Mouse (Mus musculus): ENCODE data around the gene Pim3. TPM values are rescaled to one million over a fixed set of nuclear protein-coding genes. Genes with fewer than 3 reads are reported as not detected.

The Pim3 gene
- total and polyA plus RNA-seq, 3 experiments = 33.6 to 41.6 TPM; not detected in 1

DNA sequence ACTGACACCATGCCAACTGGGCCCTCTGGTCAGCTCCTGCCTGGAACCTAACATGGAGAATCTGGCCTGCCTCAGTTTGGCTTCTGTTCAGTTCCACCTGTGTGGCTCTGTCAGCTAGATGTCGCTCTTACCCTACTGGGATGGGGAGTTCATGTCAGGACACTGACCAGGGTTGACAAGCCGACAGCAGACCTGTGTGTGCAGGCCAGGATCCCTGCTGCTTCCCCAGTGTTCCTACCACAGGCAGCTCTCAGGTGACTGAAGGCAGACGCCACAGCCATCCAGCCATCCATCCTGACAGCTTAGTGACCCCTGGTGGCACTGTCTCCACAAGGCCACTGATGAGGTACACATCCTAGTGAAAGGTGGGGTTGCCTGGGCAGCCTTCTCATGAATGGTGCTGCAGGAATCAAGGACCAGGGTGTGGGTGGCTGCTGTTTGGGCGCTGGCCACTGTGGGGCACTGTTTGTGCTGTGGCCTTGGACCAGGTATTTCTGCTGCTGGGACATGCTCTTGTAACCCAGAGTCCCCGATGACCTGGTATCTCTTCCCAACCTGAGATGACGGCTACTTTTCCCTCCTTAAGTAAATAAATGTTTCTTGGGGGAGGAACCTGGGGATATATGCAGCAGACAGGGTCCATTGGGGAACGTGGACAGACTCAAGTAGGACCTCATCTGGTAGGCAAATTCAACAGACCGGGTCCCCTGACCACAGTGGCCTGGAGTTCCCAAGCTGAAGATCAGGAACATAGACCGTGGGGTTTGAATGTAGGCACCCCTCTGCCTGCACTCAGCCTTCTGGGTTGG, 33.8 kb upstream of the Pim3 start:
- DNase-seq (ENCODE audit: low read depth, low spot score) = peak; percentile 79
- H3K4me3 ChIP-seq (ENCODE audit: control insufficient read depth in 1 of 2, insufficient read depth in 1 of 2, low read depth in 2 of 2, low read length in 2 of 2) = peak overlapping the region in 1 of 2 experiments; percentile 9; a peak in 1 of 4 replicates

DNA sequence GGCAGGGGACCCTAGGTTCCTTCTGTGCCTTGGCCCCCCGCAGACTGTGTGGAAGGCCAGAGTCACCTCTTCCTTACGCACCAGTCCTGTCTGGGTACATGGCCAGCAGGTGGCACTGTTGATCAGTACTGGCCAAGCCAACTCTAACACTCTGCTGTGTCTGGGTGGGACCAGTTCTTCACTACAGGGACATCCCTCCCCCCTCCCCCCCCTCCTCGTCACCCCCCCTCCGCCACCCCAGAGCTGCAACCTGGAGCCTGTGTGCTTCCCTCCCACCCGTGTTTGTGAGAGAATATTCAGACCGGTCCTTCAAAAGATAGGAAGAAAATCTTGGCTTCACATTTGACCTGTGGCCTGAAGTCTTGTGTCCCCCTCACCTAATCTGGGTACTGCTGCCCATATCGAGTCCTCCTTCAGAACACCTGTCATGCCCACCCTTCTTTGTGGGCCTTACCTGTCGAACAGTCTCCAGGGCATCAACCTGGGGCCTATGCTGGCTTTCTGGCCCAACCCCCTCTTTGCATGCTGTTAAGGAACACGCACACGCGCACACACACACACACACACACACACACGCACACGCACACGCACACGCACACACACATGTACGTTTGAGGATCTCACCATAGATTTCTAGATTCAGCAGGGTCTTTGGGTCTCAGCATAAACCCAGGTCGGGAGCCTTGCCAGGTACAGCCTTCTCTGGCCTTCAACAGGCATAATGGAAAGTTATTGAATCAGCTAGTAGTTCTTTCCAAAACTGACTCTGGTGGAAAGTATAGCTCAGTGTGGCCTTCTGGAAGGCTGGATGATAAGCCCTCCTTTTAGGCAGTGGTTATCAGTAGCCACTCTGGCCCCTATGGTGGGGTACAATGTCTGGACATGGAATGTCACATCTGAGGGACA, 32.9 kb upstream of the Pim3 start:
- no peak overlapping the region for H3K27ac ChIP-seq (ENCODE audit: control insufficient read depth, low read depth, low read length)
- no peaks in the 10 kb centered on the region for H3K4me1 ChIP-seq (ENCODE audit: control insufficient read depth in 1 of 2, insufficient read depth in 2 of 2, low read length in 2 of 2)
- no peaks in the 10 kb centered on the region for H3K27me3 ChIP-seq (ENCODE audit: control insufficient read depth in 1 of 2, insufficient read depth in 2 of 2, low read length in 2 of 2)
- H3K9me3 ChIP-seq (replicated peaks; ENCODE audit: insufficient read depth, low read length) = no peaks in the 10 kb centered on the region
- peak; percentile 87 for DNase-seq (ENCODE audit: low read depth, low spot score)
- 0 out of 4 replicates have a peak, but pooled peaks cover 0 to 1% of the 10 kb centered on the region in 2 experiments for H3K36me3 ChIP-seq (ENCODE audit: control insufficient read depth in 1 of 2, insufficient read depth in 2 of 2, low read length in 2 of 2)
- peak overlapping the region in 1 of 2 experiments; percentile 9; a peak in 1 of 4 replicates for H3K4me3 ChIP-seq (ENCODE audit: control insufficient read depth in 1 of 2, insufficient read depth in 1 of 2, low read depth in 2 of 2, low read length in 2 of 2)
- peak overlapping the region; percentile 13; the same call in 1 of the 2 replicates for H3K9ac ChIP-seq (ENCODE audit: control insufficient read depth, low read depth, low read length, poor library complexity, severe bottlenecking)
- H3K79me2 ChIP-seq (ENCODE audit: control insufficient read depth, insufficient read depth, low read length, poor library complexity) = no peaks in the 10 kb centered on the region
- TF ChIP-seq SMC3 (IDR thresholded peaks at IDR 0.05; ENCODE audit: low read depth, low read length) (peak; percentile 85), TBP (IDR thresholded peaks at IDR 0.05; ENCODE audit: low read depth, low read length) (no peak), ZNF384 (IDR thresholded peaks at IDR 0.05; ENCODE audit: low read depth, low read length) (no peak), ELF1 (IDR thresholded peaks at IDR 0.05; ENCODE audit: low read depth, low read length) (no peak), MXI1 (IDR thresholded peaks at IDR 0.05; ENCODE audit: low read depth, low read length) (no peak), CHD1 (IDR thresholded peaks at IDR 0.05; ENCODE audit: low read depth, low read length) (no peak), E2F4 (IDR thresholded peaks at IDR 0.05; ENCODE audit: borderline replicate concordance, low read depth, low read length) (no peak), MAFK (IDR thresholded peaks at IDR 0.05; ENCODE audit: borderline replicate concordance, low read depth, low read length) (no peak), TAL1 (IDR thresholded peaks at IDR 0.05; ENCODE audit: low read length) (no peak), TCF12 (IDR thresholded peaks at IDR 0.05; ENCODE audit: low read depth, low read length) (no peak), NRF1 (IDR thresholded peaks at IDR 0.05; ENCODE audit: insufficient read depth, low read depth, low read length, poor library complexity, severe bottlenecking) (no peak), CTCF (IDR thresholded peaks at IDR 0.05 in 2 of 3, conservative IDR thresholded peaks at IDR 0.05 in 1 of 3; ENCODE audit: control insufficient read depth in 1 of 3, insufficient read depth in 1 of 3, low read depth in 2 of 3, low read length in 3 of 3, poor library complexity in 1 of 3, severe bottlenecking in 1 of 3) (peak; percentile 55 to 97 (median 90); a peak in 5 of 6 replicates), USF2 (IDR thresholded peaks at IDR 0.05; ENCODE audit: borderline replicate concordance in 1 of 2, insufficient read depth in 1 of 2, low read depth in 1 of 2, low read length in 2 of 2) (no peak), UBTF (IDR thresholded peaks at IDR 0.05; ENCODE audit: borderline replicate concordance, insufficient read depth, low read depth, low read length) (no peak), ZKSCAN1 (IDR thresholded peaks at IDR 0.05; ENCODE audit: low read depth, low read length) (no peak), CHD2 (IDR thresholded peaks at IDR 0.05; ENCODE audit: low read length) (no peak), JUND (IDR thresholded peaks at IDR 0.05; ENCODE audit: low read depth, low read length) (no peak), MYC (IDR thresholded peaks at IDR 0.05; ENCODE audit: low read depth, low read length) (no peak), ZC3H11A (IDR thresholded peaks at IDR 0.05; ENCODE audit: low read depth, low read length) (peak; percentile 84), POLR2A (IDR thresholded peaks at IDR 0.05; ENCODE audit: control insufficient read depth in 1 of 2, insufficient read depth in 1 of 2, low read depth in 1 of 2, low read length in 2 of 2, poor library complexity in 1 of 2) (no peak), RAD21 (IDR thresholded peaks at IDR 0.05; ENCODE audit: low read depth, low read length) (peak; percentile 84), SIN3A (IDR thresholded peaks at IDR 0.05; ENCODE audit: low read length) (0 out of 2 replicates have a peak, but pooled peaks have one; percentile 5), MAX (IDR thresholded peaks at IDR 0.05; ENCODE audit: low read length) (no peak)

More for the DNA sequence above, 33.8 kb upstream of the Pim3 start:
- Histone ChIP-seq H3K9me3 (replicated peaks; ENCODE audit: insufficient read depth, low read length) (no peaks in the 10 kb centered on the region), H3K9ac (ENCODE audit: control insufficient read depth, low read depth, low read length, poor library complexity, severe bottlenecking) (peak overlapping the region; percentile 13; the same call in 1 of the 2 replicates), H3K27ac (ENCODE audit: control insufficient read depth, low read depth, low read length) (no peak overlapping the region), H3K27me3 (ENCODE audit: control insufficient read depth in 1 of 2, insufficient read depth in 2 of 2, low read length in 2 of 2) (no peaks in the 10 kb centered on the region), H3K4me1 (ENCODE audit: control insufficient read depth in 1 of 2, insufficient read depth in 2 of 2, low read length in 2 of 2) (no peaks in the 10 kb centered on the region), H3K36me3 (ENCODE audit: control insufficient read depth in 1 of 2, insufficient read depth in 2 of 2, low read length in 2 of 2) (0 out of 4 replicates have a peak, but pooled peaks cover 0 to 1% of the 10 kb centered on the region in 2 experiments), H3K79me2 (ENCODE audit: control insufficient read depth, insufficient read depth, low read length, poor library complexity) (no peaks in the 10 kb centered on the region)
- TF ChIP-seq ZC3H11A (IDR thresholded peaks at IDR 0.05; ENCODE audit: low read depth, low read length) (peak; percentile 25; the same call in 1 of the 2 replicates), ZMIZ1 (IDR thresholded peaks at IDR 0.05; ENCODE audit: low read depth, low read length) (no peak), TCF12 (IDR thresholded peaks at IDR 0.05; ENCODE audit: low read depth, low read length) (no peak), SIN3A (IDR thresholded peaks at IDR 0.05; ENCODE audit: low read length) (0 out of 2 replicates have a peak, but pooled peaks have one; percentile 8), GATA1 (IDR thresholded peaks at IDR 0.05; ENCODE audit: low read depth, low read length) (no peak), NELFE (IDR thresholded peaks at IDR 0.05; ENCODE audit: low read depth, low read length) (no peak), CHD1 (IDR thresholded peaks at IDR 0.05; ENCODE audit: low read depth, low read length) (no peak), SMC3 (IDR thresholded peaks at IDR 0.05; ENCODE audit: low read depth, low read length) (peak; percentile 60), RAD21 (IDR thresholded peaks at IDR 0.05; ENCODE audit: low read depth, low read length) (peak; percentile 49), BHLHE40 (IDR thresholded peaks at IDR 0.05; ENCODE audit: borderline replicate concordance, low read depth, low read length) (0 out of 2 replicates have a peak, but pooled peaks have one; percentile 22), CTCF (IDR thresholded peaks at IDR 0.05 in 2 of 3, conservative IDR thresholded peaks at IDR 0.05 in 1 of 3; ENCODE audit: control insufficient read depth in 1 of 3, insufficient read depth in 1 of 3, low read depth in 2 of 3, low read length in 3 of 3, poor library complexity in 1 of 3, severe bottlenecking in 1 of 3) (peak; percentile 70 to 76 (median 71))

All from MEL (cell line).